Mouse (Mus musculus) embryo, embryonic 9.5 days (tissue): ENCODE data around the gene Syt16.
A peak's percentile ranks its signal among the peaks of the same experiment; 100 is the strongest.

Source experiments
- DNase-seq: peaks from one replicate; pipeline ENCODE4 v3.0.0-alpha.2; 2017; ENCODE audit errors: extremely low spot score

Gene Syt16

DNA sequence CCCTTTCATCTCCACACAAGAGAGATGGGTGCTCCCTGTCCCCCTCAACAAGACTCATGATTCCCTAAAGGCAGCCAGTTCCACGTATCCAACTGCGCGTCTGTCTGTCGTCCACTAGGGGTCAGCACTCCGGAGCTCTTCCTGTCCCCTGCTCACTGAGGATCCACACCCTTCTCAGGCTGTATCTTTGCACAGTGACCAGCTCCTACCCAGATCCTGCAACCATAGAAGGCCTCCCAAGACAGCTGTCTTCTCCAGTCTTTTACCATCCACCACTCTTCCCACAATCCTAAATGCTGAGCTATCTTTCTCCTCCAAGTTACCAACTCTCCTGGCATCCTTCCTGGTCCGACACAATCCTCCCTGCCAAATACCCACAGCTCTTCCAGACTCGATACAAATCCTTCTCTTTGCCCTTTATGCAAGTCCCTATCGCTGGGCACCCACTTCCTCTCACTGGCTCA is 12.0 kb downstream of the Syt16 start:
- peak; percentile 44 for DNase-seq

DNA sequence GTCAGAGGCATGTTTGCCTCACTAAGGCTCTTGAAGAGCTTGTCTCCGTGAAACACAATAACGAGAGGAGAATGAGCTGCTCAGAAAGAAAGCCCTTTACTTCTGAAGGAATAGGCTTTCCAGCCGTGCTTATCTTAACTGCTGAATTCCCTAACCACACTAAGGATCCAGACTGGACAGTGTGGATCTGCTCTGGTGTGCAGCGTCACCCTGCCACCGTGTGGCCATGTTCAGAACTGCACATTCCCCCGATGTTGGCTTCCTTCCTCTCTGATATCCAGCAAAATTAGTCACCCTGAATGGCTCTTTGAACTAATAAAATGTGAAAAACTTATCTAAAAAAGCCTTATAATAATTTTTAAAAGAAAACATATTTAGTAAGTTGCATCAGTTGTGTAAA is 16.3 kb downstream of the Syt16 start:
- peak; percentile 80 for DNase-seq

- DNase-seq = no peak
Measured at GRCm38 (mm10) chr12:74014739-74015270, 17.3 kb downstream of the Syt16 start.

DNA sequence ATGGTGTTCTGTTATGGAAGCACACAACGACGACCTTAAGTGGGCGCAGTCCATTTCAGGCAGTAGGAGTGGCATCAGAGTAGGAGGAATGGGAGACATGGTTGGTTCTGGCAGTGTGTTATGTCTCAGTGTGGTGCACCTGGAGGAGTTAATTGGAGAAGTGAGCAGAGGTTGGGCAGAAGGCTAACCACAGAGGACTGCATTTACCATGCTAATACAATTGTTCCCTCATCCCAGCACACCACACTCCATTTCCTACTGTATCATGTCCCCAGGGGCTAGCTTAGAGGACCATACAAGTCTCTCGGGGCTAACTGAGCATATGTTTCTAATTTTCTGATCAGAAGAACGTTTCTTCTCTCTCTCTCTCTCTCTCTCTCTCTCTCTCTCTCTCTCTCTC is 18.0 kb downstream of the Syt16 start:
- no peak for DNase-seq

DNA sequence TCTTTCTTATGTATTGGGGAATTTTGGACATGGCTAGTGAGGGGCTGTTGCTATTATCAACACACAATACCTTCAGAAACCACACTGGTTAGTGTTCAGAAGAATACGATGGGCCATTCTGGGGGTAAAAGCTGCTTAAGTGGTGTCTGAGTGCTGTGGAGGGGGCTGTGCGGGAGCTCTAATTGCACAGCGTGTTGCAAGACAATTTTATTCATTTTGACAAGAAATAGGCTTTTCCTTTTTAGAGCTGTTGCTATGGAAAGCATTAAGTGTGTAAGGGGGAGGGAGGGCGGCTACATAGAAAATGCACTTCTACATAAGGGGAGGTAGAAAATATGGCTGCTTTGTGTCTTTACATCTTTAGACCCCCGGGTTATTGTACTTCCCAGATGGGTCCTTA is 25.8 kb downstream of the Syt16 start:
- no peak for DNase-seq

DNA sequence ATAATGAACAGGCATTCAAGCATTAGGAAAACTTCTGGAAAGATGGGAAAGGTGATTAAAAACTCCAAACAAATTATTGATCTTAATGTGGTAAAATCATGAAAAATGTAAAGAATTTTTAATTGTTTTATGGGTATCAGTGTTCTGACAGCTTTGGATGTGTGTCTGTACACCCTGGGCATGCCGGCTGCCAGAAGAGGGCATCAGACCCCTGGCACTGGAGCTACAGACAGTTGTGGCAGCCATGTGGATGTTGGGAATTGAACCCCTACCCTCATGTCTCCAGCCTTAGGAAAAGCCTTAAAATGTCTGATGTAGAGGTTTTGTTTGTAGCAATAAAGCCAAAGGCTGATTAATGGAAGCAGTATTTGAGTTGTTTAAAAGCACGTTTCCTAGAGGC is 27.5 kb downstream of the Syt16 start:
- DNase-seq = no peak

- DNase-seq = no peak
Measured at GRCm38 (mm10) chr12:74043225-74043624, 45.8 kb downstream of the Syt16 start.

DNA sequence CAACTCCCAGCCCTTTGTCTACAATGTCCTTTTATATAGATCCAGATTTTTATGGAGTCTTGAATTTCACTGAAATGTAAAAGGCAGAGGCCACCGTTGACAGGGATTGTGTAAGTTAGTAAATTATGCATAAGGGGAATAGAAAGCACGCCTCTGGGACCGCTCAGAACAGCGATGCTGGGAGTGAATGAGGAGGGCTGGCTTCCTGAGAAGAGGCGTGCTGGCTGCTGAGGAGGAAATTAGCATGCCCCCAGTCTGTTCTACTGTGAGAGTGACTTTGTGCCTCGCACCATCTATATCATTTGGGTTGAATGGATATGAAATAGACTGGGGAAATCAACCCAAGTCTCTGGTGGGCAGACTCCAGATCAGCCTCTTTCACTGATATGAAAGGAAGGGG is 46.3 kb downstream of the Syt16 start:
- no peak for DNase-seq

- no peak for DNase-seq
Measured at GRCm38 (mm10) chr12:74044241-74044640, 46.8 kb downstream of the Syt16 start.

- DNase-seq = peak; percentile 52
Measured at GRCm38 (mm10) chr12:74055336-74055931, 58.0 kb downstream of the Syt16 start.

- DNase-seq = no peak
Measured at GRCm38 (mm10) chr12:74056162-74056561, 58.7 kb downstream of the Syt16 start.

- no peak for DNase-seq
Measured at GRCm38 (mm10) chr12:74062547-74062946, 65.1 kb downstream of the Syt16 start.

DNA sequence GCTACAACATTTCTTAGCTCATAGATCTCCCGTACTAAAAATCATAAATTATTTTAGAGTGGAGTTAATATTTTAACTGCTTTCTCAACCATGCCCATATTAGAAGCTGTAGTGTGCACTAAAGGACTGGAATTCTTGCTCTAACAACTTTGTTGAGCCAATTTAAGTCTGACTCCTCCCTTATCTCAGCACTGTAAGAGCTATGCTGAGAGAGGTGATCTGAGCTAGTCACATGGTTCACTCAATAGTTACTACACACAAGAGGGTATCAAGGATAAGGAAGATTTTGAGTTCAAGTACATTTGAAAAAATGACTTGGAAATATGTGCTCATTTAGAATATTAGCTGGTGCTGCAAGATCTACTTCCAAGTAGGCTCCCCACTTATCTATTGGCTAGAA is 71.5 kb downstream of the Syt16 start:
- no peak for DNase-seq

GRCm38 (mm10) chr12:74075590-74075989 is 78.1 kb downstream of the Syt16 start:
- no peak for DNase-seq

- no peak for DNase-seq
Measured at GRCm38 (mm10) chr12:74076091-74076490, 78.6 kb downstream of the Syt16 start.

GRCm38 (mm10) chr12:74081122-74081521 is 83.7 kb downstream of the Syt16 start:
- DNase-seq = no peak

DNA sequence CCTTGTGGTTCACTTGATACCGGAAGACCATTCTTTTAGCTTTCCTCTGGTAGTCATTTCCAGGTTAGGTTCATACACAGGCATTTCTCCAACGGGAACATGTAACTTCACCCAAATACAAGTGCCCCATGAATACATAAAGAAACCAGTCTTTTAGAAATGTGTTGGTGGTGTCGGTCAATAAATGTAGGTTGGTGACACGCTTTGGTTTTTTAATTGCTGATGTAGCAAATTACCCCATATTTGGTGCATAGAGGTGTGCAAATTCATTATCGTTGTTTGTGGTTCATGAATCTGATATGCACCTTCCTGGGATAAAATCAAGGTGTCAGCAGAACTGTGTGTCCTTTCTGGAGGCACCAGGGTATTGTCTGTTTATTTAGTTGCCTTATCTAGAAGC is 86.9 kb downstream of the Syt16 start:
- DNase-seq = no peak

GRCm38 (mm10) chr12:74087086-74087485 is 89.6 kb downstream of the Syt16 start:
- no peak for DNase-seq

GRCm38 (mm10) chr12:74089342-74090131 is 92.1 kb downstream of the Syt16 start:
- no peak for DNase-seq

DNA sequence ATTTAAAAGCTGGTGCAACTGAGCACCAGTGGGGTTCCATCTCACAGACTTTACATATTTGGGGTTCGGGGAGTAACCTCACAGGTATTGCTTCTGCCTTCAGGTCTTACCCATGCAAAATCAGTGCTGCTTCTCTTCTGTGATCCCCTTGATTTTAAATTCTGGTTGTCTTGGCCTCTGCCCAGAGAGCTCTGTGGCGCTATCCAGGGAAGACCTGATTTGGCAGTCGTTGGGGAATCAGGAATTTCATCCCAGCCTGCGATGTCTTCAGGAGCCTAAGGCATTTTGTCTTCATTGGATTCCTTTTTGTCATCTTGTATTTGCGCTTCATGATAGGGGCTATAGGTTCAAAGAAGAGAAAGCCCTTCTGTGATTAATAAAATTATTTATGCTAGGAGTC is 95.1 kb downstream of the Syt16 start:
- no peak for DNase-seq

GRCm38 (mm10) chr12:74093110-74093509 is 95.6 kb downstream of the Syt16 start:
- DNase-seq = no peak

- DNase-seq = no peak
Measured at GRCm38 (mm10) chr12:74094701-74095100, 97.2 kb downstream of the Syt16 start.
